Mouse (Mus musculus): ENCODE measurements around the gene Dhdds. TPM values are rescaled to one million over a fixed set of nuclear protein-coding genes. Genes with fewer than 3 reads are reported as not detected.
"Not testable (repeated sequence)": the region's sequence is repeated elsewhere in the genome, so short reads cannot be mapped to it uniquely, and the experiment has no call there.

Dhdds gene
- polyA plus RNA-seq, 1 experiment from 2014 or later = 19.7 TPM

GRCm38 (mm10) chr4:134002246-134002645 lies 1.5 kb upstream of the Dhdds start:
- Histone ChIP-seq H3K4me1 (replicated peaks) (peaks cover 20% of the 10 kb centered on the region), H3K4me3 (replicated peaks) (no peak overlapping the region), H3K27ac (no peak overlapping the region), H3K4me2 (no peak overlapping the region), H3K27me3 (no peaks in the 10 kb centered on the region), H3K36me3 (peaks cover 7% of the 10 kb centered on the region; the same call in 1 of the 2 replicates), H3K9me3 (replicated peaks) (no peaks in the 10 kb centered on the region), H3K9ac (no peak overlapping the region)
- 60% methylated on average over 4 of the region's 4 CpGs for WGBS (ENCODE audit: insufficient replicate concordance)
- ATAC-seq (ENCODE audit: low read depth) (no peak), DNase-seq (no peak)

GRCm38 (mm10) chr4:134001710-134002109 lies 992 bp upstream of the Dhdds start:
- Histone ChIP-seq H3K9ac (no peak overlapping the region), H3K4me2 (peak overlapping the region; percentile 75), H3K4me3 (replicated peaks) (no peak overlapping the region), H3K4me1 (replicated peaks) (peaks cover 20% of the 10 kb centered on the region), H3K9me3 (replicated peaks) (no peaks in the 10 kb centered on the region), H3K27me3 (no peaks in the 10 kb centered on the region), H3K27ac (no peak overlapping the region), H3K36me3 (peaks cover 10% of the 10 kb centered on the region; the same call in 1 of the 2 replicates)
- 62% methylated on average over 10 of the region's 10 CpGs for WGBS (ENCODE audit: insufficient replicate concordance)
- DNase-seq (no peak), ATAC-seq (ENCODE audit: low read depth) (no peak)

GRCm38 (mm10) chr4:133994697-133995096 lies 6.0 kb downstream of the Dhdds start:
- Histone ChIP-seq H3K27ac (no peak overlapping the region), H3K9me3 (replicated peaks) (no peaks in the 10 kb centered on the region), H3K4me2 (no peak overlapping the region), H3K4me3 (replicated peaks) (no peak overlapping the region), H3K36me3 (peaks cover 77% of the 10 kb centered on the region), H3K9ac (no peak overlapping the region), H3K4me1 (replicated peaks) (peaks cover 4% of the 10 kb centered on the region), H3K27me3 (no peaks in the 10 kb centered on the region)
- 80% methylated on average over 8 of the region's 8 CpGs for WGBS (ENCODE audit: insufficient replicate concordance)
- no peak for ATAC-seq (ENCODE audit: low read depth)
- DNase-seq = no peak

- no peak overlapping the region for H3K9ac ChIP-seq
- no peaks in the 10 kb centered on the region for H3K4me1 ChIP-seq (replicated peaks)
- WGBS (ENCODE audit: insufficient replicate concordance) = 77% methylated on average over 13 of the region's 13 CpGs
- peaks cover 89% of the 10 kb centered on the region for H3K36me3 ChIP-seq
- DNase-seq = no peak
- no peak overlapping the region for H3K4me2 ChIP-seq
- H3K9me3 ChIP-seq (replicated peaks) = no peaks in the 10 kb centered on the region
- no peaks in the 10 kb centered on the region for H3K27me3 ChIP-seq
- no peak for ATAC-seq (ENCODE audit: low read depth)
- H3K27ac ChIP-seq = no peak overlapping the region
- H3K4me3 ChIP-seq (replicated peaks) = no peak overlapping the region
Observed at GRCm38 (mm10) chr4:133991087-133991660, 9.5 kb downstream of the Dhdds start.

- no peak for ATAC-seq (ENCODE audit: low read depth)
- Histone ChIP-seq H3K36me3 (peaks cover 83% of the 10 kb centered on the region), H3K27ac (no peak overlapping the region), H3K4me1 (replicated peaks) (no peaks in the 10 kb centered on the region), H3K9me3 (replicated peaks) (no peaks in the 10 kb centered on the region), H3K27me3 (no peaks in the 10 kb centered on the region), H3K4me3 (replicated peaks) (no peak overlapping the region), H3K4me2 (no peak overlapping the region), H3K9ac (no peak overlapping the region)
- WGBS (ENCODE audit: insufficient replicate concordance) = 63% methylated on average over 4 of the region's 4 CpGs
- no peak for DNase-seq
Observed at GRCm38 (mm10) chr4:133990035-133990434, 10.7 kb downstream of the Dhdds start.

GRCm38 (mm10) chr4:133988289-133988688 lies 12.4 kb downstream of the Dhdds start:
- 80% methylated on average over 8 of the region's 8 CpGs for WGBS (ENCODE audit: insufficient replicate concordance)
- not testable (repeated sequence) for H3K9me3 ChIP-seq (replicated peaks); DNase-seq; ATAC-seq (ENCODE audit: low read depth); H3K27ac ChIP-seq; H3K4me1 ChIP-seq (replicated peaks); H3K4me3 ChIP-seq (replicated peaks); H3K9ac ChIP-seq; H3K4me2 ChIP-seq; H3K27me3 ChIP-seq
- H3K36me3 ChIP-seq = peaks cover 70% of the 10 kb centered on the region

- Histone ChIP-seq H3K4me3 (replicated peaks) (no peak overlapping the region), H3K9me3 (replicated peaks) (no peaks in the 10 kb centered on the region), H3K9ac (no peak overlapping the region), H3K36me3 (peaks cover 69% of the 10 kb centered on the region), H3K4me1 (replicated peaks) (no peaks in the 10 kb centered on the region), H3K27ac (no peak overlapping the region), H3K4me2 (no peak overlapping the region), H3K27me3 (no peaks in the 10 kb centered on the region)
- ATAC-seq (ENCODE audit: low read depth) (no peak), DNase-seq (no peak)
- WGBS (ENCODE audit: insufficient replicate concordance) = 85% methylated on average over 13 of the region's 13 CpGs
Observed at GRCm38 (mm10) chr4:133982936-133983335, 17.8 kb downstream of the Dhdds start.

- Histone ChIP-seq H3K36me3 (peaks cover 68% of the 10 kb centered on the region), H3K27me3 (no peaks in the 10 kb centered on the region), H3K4me2 (no peak overlapping the region), H3K4me3 (replicated peaks) (no peak overlapping the region), H3K9me3 (replicated peaks) (no peaks in the 10 kb centered on the region), H3K27ac (no peak overlapping the region), H3K4me1 (replicated peaks) (no peaks in the 10 kb centered on the region), H3K9ac (no peak overlapping the region)
- WGBS (ENCODE audit: insufficient replicate concordance) = 78% methylated on average over 5 of the region's 5 CpGs
- ATAC-seq (ENCODE audit: low read depth) (no peak), DNase-seq (no peak)
Observed at GRCm38 (mm10) chr4:133980496-133980895, 20.2 kb downstream of the Dhdds start.

GRCm38 (mm10) chr4:133978021-133978711 lies 22.6 kb downstream of the Dhdds start:
- 80% methylated on average over 10 of the region's 10 CpGs for WGBS (ENCODE audit: insufficient replicate concordance)
- Histone ChIP-seq H3K9me3 (replicated peaks) (no peaks in the 10 kb centered on the region), H3K4me1 (replicated peaks) (no peaks in the 10 kb centered on the region), H3K36me3 (peaks cover 68% of the 10 kb centered on the region), H3K27me3 (no peaks in the 10 kb centered on the region), H3K27ac (no peak overlapping the region), H3K9ac (no peak overlapping the region), H3K4me3 (replicated peaks) (no peak overlapping the region), H3K4me2 (no peak overlapping the region)
- DNase-seq (no peak), ATAC-seq (ENCODE audit: low read depth) (no peak)

GRCm38 (mm10) chr4:133971741-133972140 lies 29.0 kb downstream of the Dhdds start:
- ATAC-seq (ENCODE audit: low read depth) (no peak), DNase-seq (no peak)
- peaks cover 29% of the 10 kb centered on the region for H3K4me1 ChIP-seq (replicated peaks)
- WGBS (ENCODE audit: insufficient replicate concordance) = 69% methylated on average over 8 of the region's 8 CpGs
- peaks cover 40% of the 10 kb centered on the region for H3K36me3 ChIP-seq
- no peaks in the 10 kb centered on the region for H3K9me3 ChIP-seq (replicated peaks)
- no peak overlapping the region for H3K4me2 ChIP-seq
- no peak overlapping the region for H3K27ac ChIP-seq
- no peaks in the 10 kb centered on the region for H3K27me3 ChIP-seq
- H3K9ac ChIP-seq = no peak overlapping the region
- no peak overlapping the region for H3K4me3 ChIP-seq (replicated peaks)

GRCm38 (mm10) chr4:133970876-133971275 lies 29.8 kb downstream of the Dhdds start:
- Histone ChIP-seq H3K27me3 (no peaks in the 10 kb centered on the region), H3K4me3 (replicated peaks) (no peak overlapping the region), H3K4me2 (no peak overlapping the region), H3K4me1 (replicated peaks) (peaks cover 38% of the 10 kb centered on the region), H3K9ac (no peak overlapping the region), H3K36me3 (peaks cover 40% of the 10 kb centered on the region), H3K27ac (no peak overlapping the region), H3K9me3 (replicated peaks) (no peaks in the 10 kb centered on the region)
- DNase-seq = no peak
- 82% methylated on average over 13 of the region's 13 CpGs for WGBS (ENCODE audit: insufficient replicate concordance)
- ATAC-seq (ENCODE audit: low read depth) = no peak

- Histone ChIP-seq H3K27me3 (no peaks in the 10 kb centered on the region), H3K36me3 (peaks cover 45% of the 10 kb centered on the region), H3K9me3 (replicated peaks) (no peaks in the 10 kb centered on the region), H3K4me1 (replicated peaks) (peaks cover 42% of the 10 kb centered on the region), H3K27ac (no peak overlapping the region), H3K4me3 (replicated peaks) (no peak overlapping the region), H3K4me2 (no peak overlapping the region), H3K9ac (no peak overlapping the region)
- no peak for DNase-seq
- 57% methylated on average over 4 of the region's 4 CpGs for WGBS (ENCODE audit: insufficient replicate concordance)
- no peak for ATAC-seq (ENCODE audit: low read depth)
Observed at GRCm38 (mm10) chr4:133970196-133970595, 30.5 kb downstream of the Dhdds start.

All from liver, embryonic 13.5 days (tissue).